Mouse (Mus musculus) embryo, embryonic 11 days (tissue): ENCODE results near the gene Nr4a2.
A peak's percentile ranks its signal among the peaks of the same experiment; 100 is the strongest.

Experiments used
- DNase-seq: peaks from one replicate; pipeline ENCODE4 v3.0.0-alpha.2; 2015

Gene Nr4a2

DNA sequence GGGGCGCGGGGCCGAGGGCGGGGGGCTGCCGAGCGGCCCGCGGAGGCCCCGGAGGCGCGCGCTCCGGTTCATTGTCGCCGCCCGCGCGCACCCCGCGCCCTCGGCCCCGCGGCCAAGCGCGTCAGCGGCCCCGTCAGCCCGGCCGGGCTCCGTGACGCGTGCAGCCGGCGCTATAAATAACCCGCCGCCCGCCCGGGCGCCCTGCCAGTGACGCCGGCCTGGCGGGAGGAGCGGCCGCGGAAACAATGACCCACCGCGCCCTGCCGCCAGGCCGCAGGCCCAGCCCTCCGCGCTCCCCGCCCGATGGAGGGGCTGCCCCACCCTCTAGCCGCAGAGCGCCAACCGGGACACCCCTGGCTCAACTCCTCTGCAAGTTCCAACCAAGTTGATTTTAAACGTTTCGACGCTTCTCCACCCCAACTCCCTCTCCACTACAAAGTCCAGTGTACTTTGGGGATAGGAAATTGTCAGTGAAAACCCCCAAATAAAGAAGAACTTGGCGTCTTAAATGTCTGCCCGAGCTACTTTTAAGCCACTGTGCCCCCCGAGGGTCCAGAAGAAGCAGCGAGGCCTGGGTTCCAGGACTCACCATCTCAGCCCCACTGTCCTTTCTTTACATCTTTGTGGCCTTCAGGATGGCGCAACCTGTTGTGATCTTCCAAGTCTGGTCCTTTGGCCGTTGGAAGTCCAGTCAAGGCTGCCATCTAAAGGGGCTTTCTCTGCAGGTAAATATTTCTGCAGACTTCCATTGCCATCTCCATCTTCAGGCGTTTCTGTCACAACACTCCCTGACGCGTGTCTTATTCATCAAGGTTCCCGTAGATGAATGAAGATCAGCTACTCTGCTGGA lies at the start of gene Nr4a2:
Gene Nr4a2, minus strand, starts transcription at position 13 of the 850 bp plus-strand sequence.
- peak; percentile 93 for DNase-seq

DNA sequence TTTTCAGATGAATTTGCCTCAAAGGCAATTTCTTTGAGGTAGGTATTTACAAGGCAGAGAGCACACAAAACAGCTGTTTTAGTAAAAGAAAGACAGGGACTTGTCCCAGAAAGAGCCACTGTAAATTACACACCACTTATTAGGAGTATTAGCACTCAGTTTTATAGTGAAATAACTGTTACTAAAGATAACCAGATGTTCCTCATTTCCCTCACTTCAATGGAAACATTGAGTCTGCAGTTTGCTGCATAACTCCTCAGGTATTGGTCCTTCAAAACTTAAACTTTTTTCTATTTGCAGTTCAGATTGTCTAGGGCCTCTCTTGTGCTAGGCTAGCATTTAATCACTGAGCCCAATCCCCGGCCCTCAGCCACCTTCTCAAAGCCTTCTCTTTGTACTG lies 41.6 kb upstream of the Nr4a2 start:
- no peak for DNase-seq

- no peak for DNase-seq
Measured at GRCm38 (mm10) chr2:57156814-57157213, 33.0 kb upstream of the Nr4a2 start.

- no peak for DNase-seq
Measured at GRCm38 (mm10) chr2:57149796-57150195, 26.0 kb upstream of the Nr4a2 start.

GRCm38 (mm10) chr2:57148231-57148630 lies 24.4 kb upstream of the Nr4a2 start:
- no peak for DNase-seq

DNA sequence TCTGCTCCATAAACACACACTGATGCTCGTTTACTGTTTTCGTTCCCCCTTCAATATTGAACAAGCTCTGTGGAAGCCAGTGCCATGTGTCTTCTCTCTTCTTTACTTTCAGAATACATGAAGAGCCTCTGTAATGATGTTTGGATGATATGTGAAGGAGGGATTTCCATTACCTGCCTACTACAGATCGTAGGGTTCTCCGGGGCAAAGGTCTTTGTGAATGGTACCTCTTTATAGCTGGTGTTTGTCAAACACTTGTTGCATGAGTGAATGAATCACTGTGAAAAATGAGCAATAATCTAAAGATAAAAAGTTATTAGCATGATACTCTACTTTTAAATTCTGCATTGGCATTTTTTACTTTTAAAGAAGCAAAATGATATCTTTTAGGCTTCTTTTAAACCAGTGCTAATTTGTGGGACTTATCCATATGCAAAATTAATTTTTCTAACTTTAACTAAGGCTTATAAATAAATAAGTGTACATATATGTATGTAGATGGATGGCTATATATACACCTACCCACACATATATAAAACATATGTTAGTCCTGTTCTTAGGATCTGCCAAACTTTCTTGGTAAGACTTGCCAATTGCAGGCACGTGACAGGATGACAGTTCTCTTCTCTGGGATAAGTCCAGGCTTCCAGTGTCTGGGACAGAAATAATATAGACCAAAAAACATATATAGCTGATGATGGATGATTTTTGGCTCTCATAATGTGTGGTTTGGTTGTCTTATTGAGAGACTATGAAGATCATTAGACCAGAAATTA lies 22.0 kb upstream of the Nr4a2 start:
- no peak for DNase-seq

GRCm38 (mm10) chr2:57138594-57138993 lies 14.8 kb upstream of the Nr4a2 start:
- no peak for DNase-seq

DNA sequence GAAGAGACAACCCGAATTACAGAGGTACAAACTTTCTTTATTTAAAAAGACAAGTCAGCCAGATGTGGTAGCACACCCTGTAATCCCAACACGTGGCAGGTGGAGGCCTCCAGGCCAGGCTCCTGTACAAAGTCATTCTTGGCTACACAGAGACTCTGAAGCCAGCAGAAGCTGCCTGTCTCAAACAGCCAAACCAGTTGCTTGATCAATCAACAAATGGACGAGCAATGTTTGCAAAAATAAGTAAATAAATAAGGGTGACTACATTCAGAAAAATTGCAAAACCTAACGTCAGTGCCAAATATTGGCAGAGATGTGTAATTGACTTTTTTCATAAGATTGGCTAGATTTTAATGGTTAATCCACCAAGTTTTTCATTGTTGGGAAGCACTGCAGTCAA lies 3.7 kb upstream of the Nr4a2 start:
- DNase-seq, result no peak

- DNase-seq, result no peak
Measured at GRCm38 (mm10) chr2:57125891-57126290, 2.1 kb upstream of the Nr4a2 start.

- peak; percentile 72 for DNase-seq
Measured at GRCm38 (mm10) chr2:57122986-57123980, 520 bp downstream of the Nr4a2 start.

GRCm38 (mm10) chr2:57121110-57121509 lies 2.7 kb downstream of the Nr4a2 start:
- DNase-seq, result no peak

DNA sequence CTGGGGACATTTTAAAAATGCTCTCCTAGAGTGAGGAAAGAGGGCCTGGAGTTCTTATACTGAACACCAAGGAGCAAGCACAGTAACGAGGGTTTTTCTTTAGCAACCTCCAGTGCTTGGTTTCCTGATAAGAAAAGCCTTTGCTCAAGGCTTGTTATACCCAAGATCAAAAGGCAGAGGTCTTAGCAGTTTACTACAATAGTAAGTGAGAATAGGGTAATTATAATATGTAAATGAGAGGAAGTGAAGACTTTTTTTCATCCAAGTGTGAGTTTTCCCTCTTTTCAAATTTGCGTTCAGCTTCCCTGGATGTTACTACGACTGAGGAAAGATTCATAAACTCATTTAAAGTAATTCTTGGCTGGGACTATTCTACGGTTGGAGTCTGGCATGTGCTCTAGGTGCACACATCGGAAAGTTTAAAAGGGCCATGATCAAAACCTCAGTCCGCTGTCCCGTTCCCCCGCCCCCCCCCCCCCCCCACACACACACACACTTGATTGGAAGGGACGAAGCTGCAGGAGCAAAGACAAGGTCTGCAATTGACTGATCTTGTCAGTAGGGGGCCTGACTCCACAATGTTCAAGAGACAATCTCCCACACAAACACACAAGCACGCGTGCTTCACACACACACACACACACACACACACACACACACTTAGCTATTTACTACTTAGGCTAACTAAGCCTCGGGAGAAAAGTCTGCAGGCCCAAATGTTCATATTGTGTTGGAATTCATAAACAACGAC lies 6.4 kb downstream of the Nr4a2 start:
- DNase-seq, result peak; percentile 81

GRCm38 (mm10) chr2:57116366-57117200 lies 7.2 kb downstream of the Nr4a2 start:
- peak; percentile 85 for DNase-seq

DNA sequence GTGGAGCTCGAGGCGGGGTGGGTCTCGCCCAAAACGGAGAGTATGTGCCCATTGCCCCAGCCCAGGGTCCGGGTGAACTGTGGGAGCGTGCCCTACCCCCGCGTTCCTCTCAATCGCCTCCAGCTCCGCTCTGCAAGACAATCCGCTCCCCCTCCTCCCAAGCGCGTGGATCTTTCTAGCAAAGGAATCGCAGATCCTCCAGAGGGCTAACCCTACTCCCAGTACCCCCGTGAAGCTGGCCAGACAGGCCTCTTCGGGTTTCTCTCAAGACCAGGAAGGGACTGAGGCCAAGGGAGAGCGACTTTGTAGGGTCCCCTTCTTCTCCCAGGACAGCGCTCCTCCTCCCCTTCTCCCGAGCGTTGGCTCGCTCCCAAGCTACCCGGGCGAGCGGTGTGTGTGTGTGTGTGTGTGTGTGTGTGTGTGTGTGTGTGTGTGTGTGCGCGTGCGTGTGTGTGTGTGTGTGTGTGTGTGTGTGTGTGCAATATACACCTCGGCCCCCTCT lies 7.9 kb downstream of the Nr4a2 start:
- peak; percentile 62 for DNase-seq

- peak; percentile 20 for DNase-seq
Measured at GRCm38 (mm10) chr2:57115181-57115863, 8.5 kb downstream of the Nr4a2 start.

DNA sequence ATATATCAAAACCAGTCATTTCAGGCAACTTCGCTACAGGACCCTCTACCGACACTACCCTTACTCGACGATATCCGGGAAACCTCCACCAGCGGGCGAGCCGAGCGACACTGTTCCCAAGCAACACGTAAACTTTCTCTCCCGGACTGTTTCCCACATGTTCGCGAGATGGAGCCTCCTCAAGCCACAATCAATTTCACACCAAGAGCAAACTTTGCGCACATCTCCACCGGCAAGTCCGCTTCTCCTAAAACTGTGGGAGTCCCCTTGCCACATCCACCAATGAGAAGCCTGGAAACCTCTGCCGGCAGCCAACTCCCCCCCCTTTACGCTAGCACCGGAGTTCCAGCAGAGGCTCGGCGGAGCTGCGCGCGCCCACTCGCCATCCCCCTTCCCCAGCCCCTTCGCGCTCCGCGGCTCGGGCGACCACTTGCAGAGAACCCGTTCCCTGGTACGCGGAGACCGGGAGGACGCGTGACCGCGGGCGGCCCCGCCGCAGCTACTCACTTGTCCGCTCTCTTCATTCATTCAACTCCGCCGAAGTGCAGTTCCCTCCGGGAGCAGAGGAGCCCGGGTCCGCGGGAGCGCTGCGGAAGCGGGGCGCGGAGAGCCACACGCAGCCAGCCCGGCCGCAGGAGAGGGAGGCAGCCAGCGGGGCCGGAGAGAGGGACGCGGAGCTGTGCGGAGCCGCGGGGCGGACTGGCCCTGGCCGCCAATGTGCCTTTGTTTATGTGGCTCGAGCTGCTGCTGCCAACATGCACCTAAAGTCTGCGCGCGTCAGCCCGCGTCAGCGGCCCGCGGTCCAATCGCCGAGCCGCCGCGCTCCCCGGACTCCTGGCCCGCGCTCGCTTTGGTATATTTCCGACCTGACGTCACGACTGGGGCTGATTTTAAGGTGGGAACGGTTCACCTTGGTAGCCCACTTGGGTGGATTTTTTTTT lies 9.3 kb downstream of the Nr4a2 start:
- DNase-seq, result peak; percentile 89

DNA sequence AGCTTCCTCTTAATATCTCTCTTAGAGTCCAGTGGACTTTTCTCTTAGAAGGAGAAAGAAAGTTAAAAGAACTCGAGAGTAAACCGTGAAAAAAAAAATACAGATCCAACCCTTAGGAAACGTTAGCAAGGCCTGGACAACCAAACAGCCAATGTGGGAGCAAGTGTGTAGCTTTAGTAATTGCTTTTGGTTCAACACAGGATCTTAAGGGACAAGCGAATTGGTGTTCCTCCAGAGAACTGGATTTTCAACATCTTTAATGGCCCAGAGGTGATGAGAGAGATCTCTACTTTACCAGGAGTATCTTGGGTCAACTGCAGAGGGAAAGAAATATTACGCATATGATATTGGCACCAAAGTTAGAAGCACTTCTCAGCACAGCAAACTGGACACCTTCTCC lies 10.4 kb downstream of the Nr4a2 start:
- no peak for DNase-seq

DNA sequence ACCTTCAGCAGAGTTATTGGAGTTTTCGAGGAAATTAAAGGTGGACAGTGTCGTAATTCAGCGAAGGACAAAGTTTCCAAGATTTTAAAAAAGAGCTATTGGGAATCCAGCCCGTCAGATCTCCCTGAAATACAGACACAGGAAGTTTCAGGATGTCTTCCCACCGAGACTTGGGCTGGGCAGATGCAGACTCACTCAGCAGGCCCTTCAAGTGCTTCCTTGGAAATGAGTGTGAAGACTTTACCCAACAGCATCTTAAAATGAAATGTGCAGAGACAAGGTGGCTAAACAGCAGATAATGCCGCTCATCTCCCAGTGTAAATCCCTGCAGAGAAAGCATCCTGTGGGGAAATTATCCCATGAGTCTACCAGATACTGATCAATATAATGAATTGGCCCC lies 10.9 kb downstream of the Nr4a2 start:
- no peak for DNase-seq
